Mouse (Mus musculus) cortical plate, adult 2 months (tissue): ENCODE measurements around the gene Nod1.

Experiments
- CTCF ChIP-seq: fragments of 200-500 bp; IDR thresholded peaks from 2 replicates; pipeline ENCODE4 v1.5.1; 2011; ENCODE audit warnings: mild to moderate bottlenecking, control low read depth, low read length; ENCODE audit not compliant: insufficient read depth; ENCODE audit errors: extremely low read depth
- POLR2A ChIP-seq: fragments of 200-500 bp; IDR thresholded peaks from 2 replicates; pipeline ENCODE4 v1.6.1; 2011; ENCODE audit warnings: mild to moderate bottlenecking, low read length, control low read depth; ENCODE audit not compliant: insufficient read depth; ENCODE audit errors: extremely low read depth

DNA sequence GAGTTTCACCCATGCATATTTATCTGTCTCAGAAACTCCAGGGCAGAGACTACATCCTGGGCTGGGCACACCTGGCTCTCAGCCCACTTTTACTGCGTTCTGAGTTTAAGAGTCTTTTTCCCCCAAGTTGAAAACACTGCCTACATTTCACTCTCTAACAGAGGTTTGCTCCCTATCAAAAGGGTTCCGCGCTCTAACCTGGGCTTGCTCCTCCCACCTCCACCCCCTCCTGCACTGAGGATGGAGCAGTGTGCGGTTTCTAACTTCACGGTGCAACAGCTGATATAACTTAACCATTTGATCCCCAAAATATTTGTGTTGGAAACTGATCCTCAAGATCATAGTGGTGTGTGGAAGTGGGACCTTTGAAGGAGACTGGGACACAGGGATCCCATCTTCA is 7.2 kb downstream of the Nod1 start:
- TF ChIP-seq CTCF (no peak), POLR2A (no peak)
